Mouse (Mus musculus) left cerebral cortex, postnatal 25 days (tissue): Measurements from ENCODE around the gene Fmnl1. TPM values are rescaled to one million over a fixed set of nuclear protein-coding genes. Genes with fewer than 3 reads are reported as not detected.

Source experiments
- DNase-seq, 2 experiments: peaks; one replicate each; pipeline ENCODE4 v3.0.0; 2022; ENCODE audit warnings: low spot score in 2 of 2, mixed read lengths in 1 of 2
- intact Hi-C: fragments of 180-260 bp; cut with DNase I; formaldehyde crosslinking; loops from one replicate; pipeline ENCODE4 v1.15.1; 2025
- total RNA-seq, 2 experiments: library from RNA; stranded (reverse); gene quantifications; 2 replicates each; pipeline ENCODE4 v1.2.3; 2021

The Fmnl1 gene
- 100 to 1,000 TPM; 146 to 197 TPM for total RNA-seq

GRCm38 (mm10) chr11:103170494-103171285 lies at the start of gene Fmnl1:
TSS of gene Fmnl1 (plus strand) at chr11:103171107.
- peak in 1 of 2 experiments; percentile 50 for DNase-seq
- intact Hi-C loops: loop anchor here (2.0 kb wide), 1 partner anchor 96 kb away; the partner anchor contains the start of gene Map3k14

DNA sequence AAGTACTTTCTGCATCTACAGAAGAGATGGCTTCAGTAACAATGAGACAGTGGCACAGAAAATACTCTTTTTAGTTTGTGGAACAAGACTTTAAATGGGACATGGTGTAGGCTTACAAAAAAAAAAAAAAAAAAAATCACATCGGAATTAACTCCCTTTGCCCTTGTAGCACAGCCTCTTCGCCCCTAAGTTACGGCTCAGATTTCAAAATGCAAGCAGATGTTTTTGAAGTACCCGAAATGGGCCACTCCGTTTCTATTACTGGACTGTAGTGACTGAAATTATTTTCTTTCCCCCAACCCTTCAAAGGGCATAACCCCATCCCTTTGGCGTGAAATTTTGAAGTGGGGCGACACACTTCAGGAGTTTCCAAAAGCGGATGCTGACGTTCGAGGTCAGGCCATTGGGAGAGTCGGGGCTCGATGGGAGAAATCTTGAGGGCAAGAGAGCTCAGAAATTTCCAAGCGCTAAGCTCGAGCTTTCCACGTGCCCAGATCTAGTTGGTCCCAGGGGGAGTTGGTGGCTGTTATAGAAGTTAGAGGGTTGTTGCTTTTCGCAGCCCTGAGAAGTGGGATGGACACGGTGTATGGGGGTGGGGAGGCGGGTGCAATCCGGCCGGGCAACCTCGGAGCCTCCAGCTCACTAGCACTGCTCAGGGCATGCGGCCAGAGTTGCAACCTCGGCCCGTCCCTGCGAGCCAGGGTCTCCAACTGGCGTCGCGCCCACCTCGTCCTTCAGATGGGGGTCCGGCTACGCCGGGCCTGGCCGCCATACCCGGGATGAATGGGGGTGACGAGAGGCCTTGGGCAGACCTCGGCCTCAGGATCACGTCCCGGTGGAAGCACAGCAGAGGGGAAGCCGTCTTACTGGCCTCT lies 39.0 kb upstream of the Fmnl1 start, which contains the start of gene Hexim2:
Gene Hexim2 (plus strand): TSS at position 729 of the 875 bp plus-strand sequence.
- intact Hi-C loops: loop anchor here (1.0 kb wide), 1 partner anchor 16 kb away; the partner anchor contains the start of gene Hexim1
- DNase-seq: peak; percentile 53 to 54

DNA sequence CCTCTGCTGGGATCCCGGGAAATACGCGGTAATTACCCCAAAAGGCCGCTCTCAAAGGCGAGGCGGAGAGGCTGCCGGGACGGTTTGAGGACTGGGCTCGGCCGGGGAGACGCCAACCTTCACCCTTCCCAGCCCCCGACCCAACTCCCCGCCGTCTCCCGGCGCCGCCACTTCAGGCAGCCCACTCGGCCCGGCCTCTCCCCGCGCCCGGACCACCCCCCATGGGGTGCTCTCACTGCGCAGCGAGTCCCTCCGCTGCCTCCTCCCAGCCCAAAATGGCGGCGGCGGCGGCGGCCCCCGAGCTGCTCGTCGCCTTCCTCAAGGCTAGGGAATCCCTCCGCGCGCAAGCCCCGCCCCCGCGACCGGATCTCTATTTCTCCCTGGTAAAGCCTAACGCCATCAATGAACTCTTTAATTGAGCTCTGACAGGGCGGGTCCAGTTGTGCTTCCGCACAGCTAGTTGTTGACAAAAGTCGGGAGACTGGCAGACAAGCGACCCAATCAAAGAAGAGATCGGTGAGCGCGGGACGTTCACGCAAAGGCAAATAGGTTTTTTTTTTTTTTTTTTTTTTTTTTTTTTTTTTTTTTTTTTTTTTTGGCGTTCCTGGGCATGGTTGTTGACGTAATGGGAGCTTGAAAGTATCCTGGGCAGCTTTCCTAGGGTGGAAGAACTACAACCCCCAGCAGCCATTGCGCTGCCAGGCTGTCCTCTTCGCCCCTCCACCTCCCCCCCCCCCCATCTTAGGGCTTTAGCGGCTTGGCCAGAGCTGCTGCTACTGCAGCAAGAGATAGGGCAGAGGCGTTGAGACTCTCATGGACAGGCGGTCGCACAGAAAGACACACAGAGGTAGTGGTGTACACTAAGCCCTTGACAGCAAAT lies 38.1 kb upstream of the Fmnl1 start:
- peak; percentile 100 for DNase-seq
- intact Hi-C loops: loop anchor here (1.0 kb wide), 1 partner anchor 17 kb away; the partner anchor contains the start of gene Hexim1

GRCm38 (mm10) chr11:103133456-103134185 lies 37.3 kb upstream of the Fmnl1 start:
- intact Hi-C loops: no loop called here
- peak in 1 of 2 experiments; percentile 14 for DNase-seq

GRCm38 (mm10) chr11:103134221-103134620 lies 36.7 kb upstream of the Fmnl1 start:
- DNase-seq: peak in 1 of 2 experiments; percentile 74
- intact Hi-C loops: no loop called here

DNA sequence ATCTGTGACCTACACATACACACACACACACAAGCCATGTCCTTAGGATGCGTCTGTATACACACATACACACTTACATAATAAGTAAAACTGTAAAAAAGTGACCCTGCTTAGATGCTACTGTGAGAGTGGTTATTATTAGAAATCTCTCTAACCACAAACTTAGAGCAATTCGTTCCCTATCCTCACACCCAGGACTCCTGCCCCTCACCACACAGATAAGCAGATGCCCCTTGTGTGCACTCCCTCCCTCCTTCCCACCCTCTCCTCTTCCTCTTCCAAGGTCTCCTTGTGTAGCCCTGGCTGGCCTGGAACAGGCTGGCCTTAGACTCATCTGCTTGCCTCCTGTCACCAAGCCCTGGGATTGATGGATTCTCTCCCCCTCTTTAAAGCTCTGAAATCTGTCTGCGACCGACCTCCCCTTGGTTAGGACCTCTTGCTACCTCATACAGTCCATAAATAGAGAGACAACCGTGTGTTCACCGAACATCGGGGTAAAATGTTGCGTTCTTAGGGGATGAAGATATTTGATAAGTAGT lies 34.8 kb upstream of the Fmnl1 start:
- DNase-seq: no peak
- intact Hi-C loops: no loop called here

DNA sequence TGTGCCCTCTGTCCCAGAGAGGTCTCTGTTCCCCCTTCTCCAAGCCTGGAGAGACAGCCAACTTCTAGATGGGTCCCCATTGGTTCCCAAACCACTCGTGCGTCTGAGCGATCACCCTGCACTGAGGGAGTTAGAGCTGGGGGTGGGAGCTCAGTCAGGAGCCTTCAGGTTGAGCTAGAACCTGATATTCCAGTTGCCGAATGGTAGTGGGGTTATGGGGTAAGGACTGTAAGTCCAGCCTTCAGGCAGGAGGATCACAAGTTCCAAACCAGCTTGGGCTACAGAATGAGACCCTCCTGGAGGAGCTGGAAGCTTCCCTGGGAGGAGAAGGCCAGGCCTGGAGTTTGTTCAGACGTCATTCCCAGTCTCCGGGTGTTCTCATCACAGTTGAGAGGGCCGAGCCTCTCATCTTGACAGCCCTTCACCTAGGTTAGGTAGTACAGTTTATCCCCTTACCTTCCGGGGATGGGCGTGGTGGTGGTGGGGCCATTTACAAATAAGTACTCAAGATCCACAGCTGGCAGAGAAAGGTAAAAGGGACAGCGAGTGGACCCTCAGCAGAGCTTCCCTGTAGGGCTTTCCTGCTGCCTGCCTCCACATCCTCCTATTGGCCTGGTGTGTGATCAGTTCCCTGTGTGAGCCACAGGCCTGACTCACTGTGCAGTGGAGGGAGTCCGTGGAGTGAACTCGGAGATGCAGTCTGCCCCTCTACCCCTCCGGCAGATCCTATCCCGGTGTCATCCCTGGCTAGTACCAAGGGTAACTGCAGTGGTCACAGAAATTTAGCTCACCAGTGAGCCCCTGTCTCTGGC lies 30.8 kb upstream of the Fmnl1 start:
- intact Hi-C loops: no loop called here

DNA sequence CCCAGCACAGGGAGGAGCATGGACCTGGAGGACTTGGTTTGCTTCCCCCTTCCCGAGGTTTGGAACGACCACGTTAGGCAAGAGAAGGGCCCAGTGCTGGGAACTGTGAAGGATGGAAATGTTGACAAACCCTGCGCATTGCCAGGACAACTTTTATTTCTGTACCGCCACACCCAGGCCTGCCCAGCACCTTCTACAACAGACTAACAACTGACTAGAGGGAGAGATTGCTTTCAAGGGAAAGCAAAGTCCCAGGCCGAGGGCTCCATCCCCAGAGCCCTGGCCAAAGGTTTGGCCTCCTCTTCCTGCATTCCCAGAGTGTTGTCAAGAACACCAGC lies 30.2 kb upstream of the Fmnl1 start:
- no peak for DNase-seq
- intact Hi-C loops: no loop called here

More for the DNA sequence above, 30.8 kb upstream of the Fmnl1 start:
- no peak for DNase-seq

GRCm38 (mm10) chr11:103141101-103141943 lies 29.6 kb upstream of the Fmnl1 start:
- intact Hi-C loops: no loop called here
- peak in 1 of 2 experiments; percentile 35 for DNase-seq

DNA sequence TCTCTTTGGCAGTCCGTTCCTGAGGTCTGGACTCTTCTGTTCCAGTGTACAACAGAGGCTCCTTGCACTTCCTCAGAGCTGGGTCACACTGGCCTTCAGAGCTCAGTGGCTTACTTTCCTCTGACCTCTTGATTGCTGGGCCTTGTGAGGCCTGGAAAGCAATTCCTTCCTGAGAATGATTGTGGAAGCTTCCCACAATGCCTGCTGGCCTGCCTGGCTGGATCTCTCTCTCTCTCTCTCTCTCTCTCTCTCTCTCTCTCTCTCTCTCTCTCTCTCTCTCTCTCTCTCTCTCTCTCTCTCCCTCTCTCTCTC lies 29.0 kb upstream of the Fmnl1 start:
- no peak for DNase-seq
- intact Hi-C loops: no loop called here

- peak; percentile 86 to 96 for DNase-seq
- intact Hi-C loops: no loop called here
Measured at GRCm38 (mm10) chr11:103142441-103143182, 28.3 kb upstream of the Fmnl1 start.

DNA sequence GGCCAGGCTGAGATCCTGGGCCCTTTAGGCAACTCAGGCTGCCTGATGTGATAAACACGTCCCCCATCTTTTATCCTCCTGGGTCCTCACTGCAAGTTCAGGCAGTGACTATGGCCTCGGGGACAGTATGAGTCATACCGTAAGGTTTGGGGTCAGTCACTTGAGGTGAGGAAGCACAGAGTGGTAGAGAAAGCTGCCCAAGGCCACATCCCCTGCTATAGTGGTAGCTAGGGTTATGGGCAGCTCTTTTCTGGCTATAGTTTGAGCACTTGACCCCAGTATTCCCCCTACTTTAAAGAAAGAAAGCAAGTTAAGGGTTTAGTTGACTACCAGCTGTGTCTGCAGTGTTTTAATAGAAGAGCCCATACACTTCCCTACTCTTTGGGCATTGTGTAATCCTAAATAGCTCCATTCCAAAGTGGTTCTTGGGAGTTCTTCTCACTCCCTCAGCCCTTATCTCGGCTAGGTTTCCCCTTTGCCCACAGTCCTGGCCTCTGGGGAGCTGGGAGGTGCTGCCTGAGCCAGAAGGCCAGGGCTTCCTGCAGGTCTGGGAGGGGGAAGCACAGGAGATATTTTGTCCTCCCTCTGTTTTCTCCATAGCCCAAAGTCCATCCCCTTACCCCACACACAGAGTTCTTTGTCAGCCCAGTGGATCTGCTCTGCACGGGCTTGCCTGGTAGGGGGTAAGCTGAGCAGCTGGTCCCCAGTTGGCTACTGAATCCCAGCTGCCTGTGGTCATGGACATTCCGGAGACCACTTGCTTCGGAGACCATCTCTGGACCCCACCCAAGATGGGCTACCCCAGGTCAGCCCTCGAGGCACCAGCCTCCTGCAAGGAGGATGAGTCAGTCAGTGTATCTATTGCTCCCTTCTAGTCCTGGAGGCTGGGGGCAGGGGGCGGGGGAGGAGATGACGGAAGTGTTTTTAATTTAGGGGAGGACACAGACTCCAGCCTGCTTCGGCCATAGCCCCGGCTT lies 26.3 kb upstream of the Fmnl1 start:
- DNase-seq: no peak
- intact Hi-C loops: no loop called here

DNA sequence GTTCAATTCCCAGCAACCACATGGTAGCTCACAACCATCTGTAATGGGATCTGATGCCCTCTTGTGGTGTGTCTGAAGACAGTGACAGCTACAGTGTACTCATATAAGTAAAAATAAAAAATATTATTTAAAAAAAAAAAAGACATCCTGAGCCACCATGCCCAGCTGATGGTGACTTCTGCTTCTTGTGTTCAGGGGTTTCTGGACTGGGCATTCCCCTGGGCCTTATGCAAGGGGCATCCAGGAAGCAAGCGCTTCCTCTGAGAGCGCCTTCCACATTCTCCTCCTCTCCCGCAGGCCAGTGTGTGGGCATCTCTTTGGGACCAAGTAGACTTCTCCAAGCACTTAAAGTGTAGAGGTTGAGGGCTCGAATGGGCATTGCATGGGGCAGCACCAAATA lies 24.5 kb upstream of the Fmnl1 start:
- intact Hi-C loops: no loop called here
- no peak for DNase-seq

DNA sequence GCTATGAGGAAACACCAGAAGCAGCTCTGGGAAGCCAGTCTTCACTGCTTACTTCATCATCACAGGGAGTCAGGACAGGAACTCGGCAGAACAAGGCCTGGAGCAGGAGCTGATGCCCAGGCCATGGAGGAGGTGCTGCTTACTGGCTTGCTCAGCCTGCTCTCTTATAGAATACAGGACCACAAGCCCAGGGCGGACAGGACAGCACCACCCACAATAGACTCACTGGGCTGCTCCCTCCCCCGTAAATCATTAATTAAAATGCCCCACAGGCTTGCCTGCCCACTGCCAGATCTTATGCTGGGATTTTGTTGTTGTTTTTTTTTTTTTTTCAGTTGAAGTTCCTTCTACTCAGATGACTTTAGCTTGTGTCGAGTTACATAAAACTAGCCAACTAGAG lies 23.1 kb upstream of the Fmnl1 start:
- DNase-seq: no peak
- intact Hi-C loops: no loop called here

- DNase-seq: no peak
- intact Hi-C loops: loop anchor here (10.0 kb wide), 1 partner anchor 405 kb away; no protein-coding TSS in a partner anchor
Measured at GRCm38 (mm10) chr11:103149771-103150170, 21.1 kb upstream of the Fmnl1 start.
